Mouse (Mus musculus) kidney, embryonic 14.5 days (tissue): ENCODE data around the gene Rbm3. TPM values are rescaled to one million over a fixed set of nuclear protein-coding genes. Genes with fewer than 3 reads are reported as not detected.

Source experiments
- ATAC-seq: fragments of 200-750 bp; cut with Nextera tagmentation; 2 replicates; pipeline ENCODE4 v1.8.0; 2017; ENCODE audit warnings: moderate number of reproducible peaks, mild to moderate bottlenecking, moderate TSS enrichment, moderate library complexity; ENCODE audit not compliant: low FRiP score, low TSS enrichment
- H3K27ac ChIP-seq: fragments of 300-500 bp; sonication (generic); 2 replicates; pipeline ENCODE4 v1.5.1; 2014; ENCODE audit warnings: low read depth, mild to moderate bottlenecking, low read length, moderate library complexity, mixed read lengths
- H3K27me3 ChIP-seq: fragments of 300-500 bp; sonication (generic); 2 replicates; pipeline ENCODE4 v1.6.1; 2014; ENCODE audit warnings: mild to moderate bottlenecking, low read length; ENCODE audit not compliant: control insufficient read depth, insufficient read depth
- H3K36me3 ChIP-seq: fragments of 300-500 bp; sonication (generic); 2 replicates; pipeline ENCODE4 v1.6.1; 2014; ENCODE audit warnings: low read length, mixed read lengths; ENCODE audit not compliant: control insufficient read depth, insufficient read depth
- H3K4me1 ChIP-seq: fragments of 300-500 bp; sonication (generic); 2 replicates; pipeline ENCODE4 v1.6.1; 2014; ENCODE audit warnings: low read length, mixed read lengths; ENCODE audit not compliant: control insufficient read depth, insufficient read depth
- H3K4me2 ChIP-seq: fragments of 300-500 bp; sonication (generic); replicated peaks from 2 replicates; pipeline ENCODE4 v1.6.1; 2014; ENCODE audit warnings: low read depth, mild to moderate bottlenecking, low read length
- H3K4me3 ChIP-seq: fragments of 300-500 bp; sonication (generic); 2 replicates; pipeline ENCODE4 v1.5.1; 2014; ENCODE audit warnings: mild to moderate bottlenecking, low read length
- H3K9ac ChIP-seq: fragments of 300-500 bp; sonication (generic); 2 replicates; pipeline ENCODE4 v1.6.1; 2014; ENCODE audit warnings: low read depth, mild to moderate bottlenecking, low read length, moderate library complexity
- H3K9me3 ChIP-seq: fragments of 300-500 bp; sonication (generic); 2 replicates; pipeline ENCODE4 v1.6.1; 2016; ENCODE audit warnings: low read length; ENCODE audit not compliant: control insufficient read depth
- WGBS: fragments of 180-500 bp; shearing (Covaris S2); extraction: QIAGEN DNeasy Blood & Tissue Kit; methylation state at CpG from one replicate; pipeline ENCODE4 v1.1.7; 2014; 5-methylcytosine and 5-hydroxymethylcytosine counted together
- polyA plus RNA-seq: library from polyadenylated mRNA; unstranded; fragments of >200 nt; fragmentation: Nextera tagmentation; extraction: Ambion mirVana; gene quantifications from 2 replicates; pipeline ENCODE4 v1.2.1, GENCODE M21; 2014

Rbm3 gene
- polyA plus RNA-seq = 606 and 668 TPM in 2 replicates

DNA sequence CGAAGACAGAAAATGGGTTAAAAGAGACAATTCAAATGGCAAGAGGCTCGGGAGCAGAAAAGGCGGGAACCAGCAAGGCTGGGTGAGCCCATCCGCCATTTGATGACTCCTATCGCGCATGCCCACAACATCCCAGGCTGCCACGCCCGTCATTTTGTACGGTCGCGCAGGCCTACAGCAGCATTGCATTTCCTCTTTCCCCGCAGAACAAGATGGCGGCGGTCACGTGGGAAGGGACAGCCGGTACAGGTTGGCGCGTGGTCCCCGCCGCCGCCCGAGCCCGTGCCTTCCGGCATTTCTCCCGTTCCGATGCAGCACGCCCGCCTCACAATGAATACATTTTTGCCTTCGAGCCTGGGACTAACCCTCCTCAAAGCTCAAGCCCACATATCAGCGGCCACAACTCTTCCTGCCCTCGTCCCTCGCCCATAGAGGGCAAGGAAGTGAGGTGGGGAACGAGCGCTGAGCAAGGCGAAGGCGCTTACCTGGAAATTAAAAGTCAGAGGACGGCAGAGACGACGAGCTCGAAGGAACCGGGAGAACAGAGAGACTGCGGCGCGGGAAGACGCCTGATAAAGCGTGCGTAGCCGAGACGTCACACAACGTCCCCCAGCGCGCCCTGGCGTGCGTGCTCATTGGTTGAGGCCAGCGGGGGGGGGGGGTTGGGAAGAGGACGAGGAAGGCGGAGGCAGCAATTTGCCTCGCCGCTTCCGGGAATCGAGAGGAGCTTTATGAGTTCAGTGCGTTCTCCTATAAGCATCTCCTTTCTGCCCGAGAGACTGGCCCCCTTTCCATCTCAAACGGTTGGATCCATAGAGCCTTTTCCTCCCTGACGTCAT, at the start of gene Rbm3:
Gene Rbm3, minus strand, starts transcription at position 728 of the 839 bp plus-strand sequence.
- Histone ChIP-seq H3K27ac (peak within 1 kb of the TSS; percentile 97), H3K9ac (peak within 1 kb of the TSS; percentile 84), H3K4me1 (no peaks in the 10 kb centered on the region; the same call in 1 of the 2 replicates), H3K4me3 (peak within 1 kb of the TSS; percentile 62), H3K27me3 (no peaks in the 10 kb centered on the region), H3K36me3 (peaks cover 34% of the 10 kb centered on the region), H3K9me3 (no peaks in the 10 kb centered on the region), H3K4me2 (peak within 1 kb of the TSS; percentile 75)
- WGBS = 25% methylated on average over 65 of the region's 65 CpGs
- ATAC-seq = peak; percentile 95

DNA sequence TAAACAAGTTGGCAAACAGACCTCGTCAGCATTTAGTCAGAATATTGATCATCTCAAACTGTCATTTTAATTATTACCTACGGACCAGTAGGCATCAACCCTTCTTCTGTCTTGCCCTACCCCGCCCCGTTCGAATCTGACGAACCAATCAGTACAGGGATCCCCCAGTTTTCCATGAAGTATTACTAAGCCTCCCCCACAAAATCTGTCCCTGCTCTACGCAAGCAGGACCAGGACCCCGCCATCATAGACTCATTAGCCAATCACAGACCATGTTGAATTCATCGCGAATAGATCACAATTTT, 47.7 kb upstream of the Rbm3 start, which contains the start of gene Ebp:
Gene Ebp, minus strand, starts transcription at position 94 of the 305 bp plus-strand sequence.
- Histone ChIP-seq H3K9me3 (no peaks in the 10 kb centered on the region), H3K27ac (0 out of 2 replicates have a peak within 1 kb of the TSS, but pooled peaks have one; percentile 20), H3K4me1 (no peaks in the 10 kb centered on the region), H3K4me3 (peak within 1 kb of the TSS; percentile 51), H3K36me3 (no peaks in the 10 kb centered on the region), H3K9ac (peak within 1 kb of the TSS; percentile 60; the same call in 1 of the 2 replicates), H3K4me2 (peak within 1 kb of the TSS; percentile 47), H3K27me3 (no peaks in the 10 kb centered on the region)
- 31% methylated on average over 10 of the region's 10 CpGs for whole genome bisulfite sequencing
- ATAC-seq = peak; percentile 18; the same call in 1 of the 2 replicates

DNA sequence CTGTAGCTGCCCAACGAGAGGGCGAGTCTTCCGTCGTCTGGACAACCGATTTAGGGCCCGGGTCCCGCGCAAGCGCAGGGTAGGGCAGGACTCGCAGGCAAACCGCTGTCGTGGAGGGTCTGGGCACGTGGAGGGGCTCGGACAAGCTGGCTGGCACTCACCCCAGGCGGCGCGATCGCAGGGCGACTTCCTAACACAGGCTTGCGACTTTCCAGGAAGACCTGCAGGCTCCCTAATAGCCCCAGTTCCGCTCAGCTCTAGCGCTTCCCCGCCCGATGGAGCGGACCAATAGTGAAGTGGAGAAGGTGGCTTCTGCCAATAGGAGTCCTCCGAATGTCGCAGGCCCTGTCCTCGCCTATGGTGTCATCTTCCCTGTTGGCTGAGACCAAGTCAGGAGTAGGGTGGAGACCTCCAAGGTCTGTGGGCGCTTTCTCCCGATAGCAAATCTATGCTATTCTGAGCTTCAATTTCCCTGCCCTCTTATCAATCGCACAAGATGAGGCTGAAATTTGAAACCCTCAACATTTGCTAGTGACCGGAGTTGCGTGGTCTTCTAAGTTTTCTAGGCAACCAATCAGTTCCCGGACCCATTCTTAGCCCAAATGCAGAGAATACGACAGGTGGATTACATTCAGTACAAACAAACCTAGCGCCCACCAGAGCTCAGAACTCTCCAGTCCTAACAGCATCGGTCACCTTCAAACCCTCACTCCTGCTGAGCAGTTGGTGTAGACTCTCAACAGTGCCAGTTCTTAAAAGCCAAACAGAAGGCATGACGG, 47.1 kb upstream of the Rbm3 start:
- Histone ChIP-seq H3K36me3 (no peaks in the 10 kb centered on the region), H3K27me3 (no peaks in the 10 kb centered on the region), H3K27ac (0 out of 2 replicates have a peak overlapping the region, but pooled peaks have one; percentile 20), H3K4me2 (peak overlapping the region; percentile 47), H3K9ac (peak overlapping the region; percentile 60; the same call in 1 of the 2 replicates), H3K4me1 (no peaks in the 10 kb centered on the region), H3K4me3 (peak overlapping the region; percentile 51), H3K9me3 (no peaks in the 10 kb centered on the region)
- WGBS = 23% methylated on average over 38 of the region's 38 CpGs
- ATAC-seq = peak; percentile 97

- H3K36me3 ChIP-seq = no peaks in the 10 kb centered on the region
- no peaks in the 10 kb centered on the region for H3K27me3 ChIP-seq
- ATAC-seq = peak; percentile 63
- H3K9me3 ChIP-seq = no peaks in the 10 kb centered on the region
- H3K4me3 ChIP-seq = peak overlapping the region; percentile 51
- peak overlapping the region; percentile 47 for H3K4me2 ChIP-seq
- no peaks in the 10 kb centered on the region for H3K4me1 ChIP-seq
- 0 out of 2 replicates have a peak overlapping the region, but pooled peaks have one; percentile 20 for H3K27ac ChIP-seq
- peak overlapping the region; percentile 60; the same call in 1 of the 2 replicates for H3K9ac ChIP-seq
- 25% methylated on average over 13 of the region's 13 CpGs for WGBS
Observed at GRCm38 (mm10) chrX:8192126-8192639, 46.5 kb upstream of the Rbm3 start.

DNA sequence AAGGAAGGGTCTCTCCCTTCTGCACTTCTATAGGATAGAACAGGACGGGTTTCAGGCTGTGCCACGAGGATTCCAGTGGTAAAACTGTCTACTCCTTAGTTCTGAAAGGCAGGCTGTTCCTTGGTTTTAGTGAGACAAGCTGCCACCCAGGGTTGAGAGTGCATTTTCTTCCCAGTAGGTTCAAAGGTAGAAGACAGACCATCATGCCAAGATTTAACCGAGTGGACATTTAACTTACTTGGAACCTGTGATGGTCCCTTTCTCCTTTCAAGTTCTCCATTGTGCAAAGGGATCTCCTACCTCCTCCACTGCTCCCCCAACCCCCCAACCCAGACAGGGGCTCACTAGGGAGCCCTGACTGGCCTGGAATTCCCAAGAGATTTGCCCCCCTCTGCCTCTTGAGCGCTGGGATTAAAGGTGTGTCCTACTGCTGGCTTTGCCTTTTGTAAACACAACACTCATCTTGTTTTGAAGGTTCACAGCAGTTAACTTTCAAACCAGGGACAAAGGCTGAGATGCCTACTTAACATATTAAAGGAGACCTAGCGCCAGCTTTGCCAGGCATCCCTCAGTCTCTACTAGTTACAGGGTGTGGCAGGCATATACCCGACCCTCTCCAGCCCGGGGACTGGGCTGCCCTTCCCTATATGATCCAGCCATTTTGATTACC, 37.3 kb upstream of the Rbm3 start:
- Histone ChIP-seq H3K9me3 (no peaks in the 10 kb centered on the region), H3K9ac (no peak overlapping the region), H3K27me3 (no peaks in the 10 kb centered on the region), H3K4me3 (no peak overlapping the region), H3K4me1 (no peaks in the 10 kb centered on the region), H3K27ac (no peak overlapping the region), H3K36me3 (no peaks in the 10 kb centered on the region), H3K4me2 (no peak overlapping the region)
- no peak for ATAC-seq
- WGBS = 15% methylated on average over 7 of the region's 7 CpGs

- WGBS = 92% methylated on average over 5 of the region's 5 CpGs
- Histone ChIP-seq H3K27ac (no peak overlapping the region), H3K4me1 (no peaks in the 10 kb centered on the region), H3K27me3 (no peaks in the 10 kb centered on the region), H3K4me3 (no peak overlapping the region), H3K4me2 (no peak overlapping the region), H3K9ac (no peak overlapping the region), H3K9me3 (no peaks in the 10 kb centered on the region), H3K36me3 (no peaks in the 10 kb centered on the region)
- ATAC-seq = no peak
Observed at GRCm38 (mm10) chrX:8179646-8180045, 34.0 kb upstream of the Rbm3 start.

- no peaks in the 10 kb centered on the region for H3K4me1 ChIP-seq
- no peak overlapping the region for H3K9ac ChIP-seq
- no peak for ATAC-seq
- H3K36me3 ChIP-seq = no peaks in the 10 kb centered on the region
- H3K27ac ChIP-seq = no peak overlapping the region
- H3K4me2 ChIP-seq = no peak overlapping the region
- WGBS = 95% methylated on average over 2 of the region's 2 CpGs
- H3K9me3 ChIP-seq = no peaks in the 10 kb centered on the region
- no peaks in the 10 kb centered on the region for H3K27me3 ChIP-seq
- no peak overlapping the region for H3K4me3 ChIP-seq
Observed at GRCm38 (mm10) chrX:8178871-8179270, 33.2 kb upstream of the Rbm3 start.

- Histone ChIP-seq H3K9ac (peak within 1 kb of the TSS; percentile 56), H3K4me1 (no peaks in the 10 kb centered on the region), H3K27me3 (no peaks in the 10 kb centered on the region), H3K4me2 (peak within 1 kb of the TSS; percentile 43), H3K27ac (no peak within 1 kb of the TSS), H3K4me3 (peak within 1 kb of the TSS; percentile 62), H3K9me3 (no peaks in the 10 kb centered on the region), H3K36me3 (0 out of 2 replicates have a peak, but pooled peaks cover 4% of the 10 kb centered on the region)
- ATAC-seq = peak; percentile 96
- 20% methylated on average over 56 of the region's 56 CpGs for WGBS
Observed at GRCm38 (mm10) chrX:8175504-8176385, 30.1 kb upstream of the Rbm3 start, which contains the start of gene Tbc1d25. TSS of gene Tbc1d25 (minus strand) at chrX:8176181.
